Mouse (Mus musculus): ENCODE measurements around the gene Cdk6.

DNA sequence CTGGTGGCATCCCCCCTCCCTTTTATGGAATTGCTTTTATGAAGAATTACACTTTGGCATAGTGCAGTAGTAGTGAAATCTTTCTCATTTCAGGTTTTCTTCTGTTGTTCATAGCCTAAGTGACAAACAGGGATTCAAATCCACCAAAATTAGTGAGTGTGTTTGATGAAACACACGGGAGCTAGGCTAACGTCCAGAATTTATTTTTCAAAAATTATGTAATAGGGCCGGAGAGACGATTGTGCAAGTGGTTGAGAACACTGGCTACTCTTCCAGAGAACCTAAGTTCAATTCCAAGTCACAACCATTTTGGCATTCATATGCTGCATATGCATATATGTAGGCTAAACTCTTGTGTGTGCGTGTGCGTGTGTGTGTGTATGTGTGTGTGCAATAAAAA, 16.2 kb downstream of the Cdk6 start:
- TF ChIP-seq POLR2A (IDR thresholded peaks at IDR 0.05; ENCODE audit: extremely low read depth, insufficient read depth, low read length) (no peak), CTCF (IDR thresholded peaks at IDR 0.05; ENCODE audit: extremely low read depth, insufficient read depth, low read length) (no peak)

All from cortical plate, adult 2 months (tissue).